ENCODE assay signal across 8 mouse cellular contexts in genomic region chr5:121477680-121478079, GRCm38 (mm10). TPM values are rescaled to one million over a fixed set of nuclear protein-coding genes. Genes with fewer than 3 reads are reported as not detected.
A peak's percentile ranks its signal among the peaks of the same experiment; 100 is the strongest.
DNase-seq lines count a peak whose midpoint lies in the region; ATAC-seq and TF ChIP-seq lines count a peak whose summit lies in the region.

No protein-coding gene starts in this region.

- no peaks in the 10 kb centered on the region for H3K9me3 ChIP-seq in forebrain, embryonic 13.5 days (replicated peaks)

- peak; percentile 88 for TF ChIP-seq CTCF in heart, adult 2 months (IDR thresholded peaks at IDR 0.05)

- 31% methylated on average over 3 of the region's 3 CpGs for WGBS in heart, adult 2 months
- 36% methylated on average over 3 of the region's 3 CpGs for WGBS in forebrain, embryonic 13.5 days

- intact Hi-C loops in heart, adult 2 months (cut with DNase I), result loop anchor here (1.0 to 5.0 kb wide), 2 partner anchors 27 to 35 kb away; no protein-coding TSS in a partner anchor

- H3K4me2 ChIP-seq in forebrain, embryonic 13.5 days, result no peak overlapping the region

- H3K4me3 ChIP-seq in heart, adult 2 months, result no peak overlapping the region
- no peak overlapping the region for H3K4me3 ChIP-seq in forebrain, embryonic 13.5 days

- no peaks in the 10 kb centered on the region for H3K36me3 ChIP-seq in heart, adult 2 months (ENCODE audit: control insufficient read depth, insufficient read depth, low read length)
- no peaks in the 10 kb centered on the region for H3K36me3 ChIP-seq in forebrain, embryonic 13.5 days (ENCODE audit: poor library complexity, severe bottlenecking)

- no peaks in the 10 kb centered on the region for H3K79me2 ChIP-seq in heart, adult 2 months (replicated peaks; ENCODE audit: control insufficient read depth, insufficient read depth, low read length)

- no peak overlapping the region for H3K27ac ChIP-seq in heart, adult 2 months
- H3K27ac ChIP-seq in forebrain, embryonic 13.5 days, result no peak overlapping the region

- H3K27me3 ChIP-seq in heart, adult 2 months (ENCODE audit: control insufficient read depth, insufficient read depth, low read length), result no peaks in the 10 kb centered on the region
- H3K27me3 ChIP-seq in forebrain, embryonic 13.5 days, result no peaks in the 10 kb centered on the region

- TF ChIP-seq EP300 in heart, adult 2 months (IDR thresholded peaks at IDR 0.05; ENCODE audit: insufficient read depth, low read depth, low read length), result no peak

- peak; percentile 56 to 77; a peak in 2 of 4 replicates for ATAC-seq in hematopoietic stem cell, adult 5-6 weeks (replicated peaks in 1 of 2; ENCODE audit: insufficient read depth in 1 of 2, low FRiP score in 2 of 2, low TSS enrichment in 1 of 2, low read depth in 1 of 2, poor library complexity in 2 of 2, severe bottlenecking in 2 of 2)
- no peak for ATAC-seq in forebrain, embryonic 13.5 days

- no peak for TF ChIP-seq POLR2A in heart, adult 2 months (IDR thresholded peaks at IDR 0.05; ENCODE audit: insufficient read depth, low read depth, low read length)

- no peak for DNase-seq in heart, adult 2 months
- DNase-seq in heart, adult 11 months, result no peak
- DNase-seq in ovary, postnatal 14 days (ENCODE audit: low spot score), result peak; percentile 34
- DNase-seq in ovary, postnatal 36 days (ENCODE audit: low spot score), result no peak
- peak; percentile 79 for DNase-seq in brain, adult 2 months (ENCODE audit: low read depth, low spot score)
- peak; percentile 90 for DNase-seq in retina, embryonic 14.5 days (ENCODE audit: low spot score)

- H3K4me1 ChIP-seq in heart, adult 2 months (ENCODE audit: control insufficient read depth, insufficient read depth, low read length), result no peaks in the 10 kb centered on the region
- no peaks in the 10 kb centered on the region for H3K4me1 ChIP-seq in forebrain, embryonic 13.5 days

- H3K9ac ChIP-seq in heart, adult 2 months (ENCODE audit: low read depth, low read length), result no peak overlapping the region
- no peak overlapping the region for H3K9ac ChIP-seq in forebrain, embryonic 13.5 days

RNA-seq across cellular contexts. Expression of gene Erp29, which starts 25.4 kb away (rescaled TPM):
- 10 to 100 TPM; 67.6 to 73.3 TPM for total RNA-seq in heart, adult 2 months (2021)
- polyA plus RNA-seq in heart, adult 2 months (2012; rRNA removed), result 29.4 and 43.4 TPM in 2 replicates
- total RNA-seq in hematopoietic stem cell, adult 5-6 weeks (2017), result 404 and 511 TPM in 2 replicates
- 130 and 137 TPM in 2 replicates for polyA plus RNA-seq in forebrain, embryonic 13.5 days (2015; fragmentation: Nextera tagmentation; extraction: Ambion mirVana)

RNA-seq across cellular contexts. Expression of gene Adam1b, which starts 25.6 kb away (rescaled TPM):
- total RNA-seq in heart, adult 2 months (2021), result not detected
- polyA plus RNA-seq in heart, adult 2 months (2012; rRNA removed), result 0.04 TPM in 1 of 2 replicates, not detected in the other
- total RNA-seq in hematopoietic stem cell, adult 5-6 weeks (2017), result not detected in 2 replicates
- not detected in 2 replicates for polyA plus RNA-seq in forebrain, embryonic 13.5 days (2015; fragmentation: Nextera tagmentation; extraction: Ambion mirVana)

RNA-seq across cellular contexts. Expression of gene Tmem116, which starts 26.0 kb away (rescaled TPM):
- total RNA-seq in heart, adult 2 months (2021), result 10 to 100 TPM in 1 of 2 experiments, 1 to 10 TPM in 1; 10.0 to 12.6 TPM
- 16.2 and 27.9 TPM in 2 replicates for polyA plus RNA-seq in heart, adult 2 months (2012; rRNA removed)
- 0.79 TPM in 1 of 2 replicates, not detected in the other for total RNA-seq in hematopoietic stem cell, adult 5-6 weeks (2017)
- 1.8 TPM in 2 replicates for polyA plus RNA-seq in forebrain, embryonic 13.5 days (2015; fragmentation: Nextera tagmentation; extraction: Ambion mirVana)

Comparison
In these comparisons a context has a peak if more than half of its experiments do, and no peak if none do; other contexts are left out.
1. DNase-seq: peak in ovary, postnatal 14 days (single experiment), brain, adult 2 months (single experiment) and retina, embryonic 14.5 days (single experiment); none in heart, adult 2 months (0 of 2), heart, adult 11 months (single experiment) and ovary, postnatal 36 days (single experiment).